In genomic region chr1:172302851-172303250, GRCm38 (mm10) we compare ENCODE assay signal across 15 mouse cellular contexts. TPM values are rescaled to one million over a fixed set of nuclear protein-coding genes. Genes with fewer than 3 reads are reported as not detected.
DNase-seq lines count a peak whose midpoint lies in the region; ATAC-seq lines count a peak whose summit lies in the region.
"Had no signal": no experiment of that assay in that cellular context is flagged by ENCODE, and none has a peak within 500 bp of the region (broad histone marks: within the 10 kb centered on the region; RNA-seq: fewer than 3 reads in every experiment).

No protein-coding gene starts in this region.

- ATAC-seq in hindbrain, embryonic 11.5 days (ENCODE audit: low FRiP score): peak; percentile 22; the same call in 1 of the 2 replicates
- no peak for ATAC-seq in hindbrain, embryonic 14.5 days (ENCODE audit: low FRiP score)
- ATAC-seq in midbrain, embryonic 12.5 days (ENCODE audit: low FRiP score, low read depth): no peak
- ATAC-seq in midbrain, embryonic 13.5 days: no peak
- no peak for ATAC-seq in neural tube, embryonic 11.5 days (ENCODE audit: insufficient read depth, low FRiP score, low TSS enrichment)

- H3K27me3 ChIP-seq in hindbrain, embryonic 11.5 days (ENCODE audit: control insufficient read depth, insufficient read depth, low read length): no peaks in the 10 kb centered on the region; the same call in 1 of the 2 replicates
- H3K27me3 ChIP-seq in hindbrain, embryonic 14.5 days (ENCODE audit: control insufficient read depth, insufficient read depth, low read length): no peaks in the 10 kb centered on the region; the same call in 1 of the 2 replicates
- H3K27me3 ChIP-seq in midbrain, embryonic 12.5 days: peaks cover 26% of the 10 kb centered on the region; the same call in 1 of the 2 replicates
- H3K27me3 ChIP-seq in midbrain, embryonic 13.5 days: 0 out of 2 replicates have a peak, but pooled peaks cover 5% of the 10 kb centered on the region
- H3K27me3 ChIP-seq in neural tube, embryonic 11.5 days (ENCODE audit: control insufficient read depth, insufficient read depth, low read length): no peaks in the 10 kb centered on the region
- H3K27me3 ChIP-seq: kidney, embryonic 15.5 days; limb, embryonic 15.5 days; lung, embryonic 15.5 days; neural tube, embryonic 12.5 days had no signal

- WGBS in hindbrain, embryonic 11.5 days: 3% methylated on average over 6 of the region's 6 CpGs
- WGBS in hindbrain, embryonic 14.5 days: 5% methylated on average over 6 of the region's 6 CpGs
- 5% methylated on average over 6 of the region's 6 CpGs for WGBS in midbrain, embryonic 12.5 days
- 9% methylated on average over 6 of the region's 6 CpGs for WGBS in midbrain, embryonic 13.5 days
- 9% methylated on average over 6 of the region's 6 CpGs for WGBS in neural tube, embryonic 11.5 days

- H3K4me2 ChIP-seq in hindbrain, embryonic 11.5 days (replicated peaks; ENCODE audit: low read depth, low read length): no peak overlapping the region; the same call in 1 of the 2 replicates
- H3K4me2 ChIP-seq in hindbrain, embryonic 14.5 days (replicated peaks): no peak overlapping the region
- peak overlapping the region; percentile 7; the same call in 1 of the 2 replicates for H3K4me2 ChIP-seq in midbrain, embryonic 12.5 days (replicated peaks)
- H3K4me2 ChIP-seq in midbrain, embryonic 13.5 days (replicated peaks): no peak overlapping the region
- H3K4me2 ChIP-seq in neural tube, embryonic 11.5 days (ENCODE audit: low read depth): no peak overlapping the region
- H3K4me2 ChIP-seq: kidney, embryonic 15.5 days; limb, embryonic 15.5 days; lung, embryonic 15.5 days; neural tube, embryonic 12.5 days had no signal

- H3K27ac ChIP-seq in hindbrain, embryonic 11.5 days (ENCODE audit: low read depth, low read length): no peak overlapping the region
- H3K27ac ChIP-seq in hindbrain, embryonic 14.5 days: no peak overlapping the region
- no peak overlapping the region for H3K27ac ChIP-seq in midbrain, embryonic 12.5 days (replicated peaks)
- no peak overlapping the region for H3K27ac ChIP-seq in midbrain, embryonic 13.5 days
- no peak overlapping the region for H3K27ac ChIP-seq in neural tube, embryonic 11.5 days (ENCODE audit: low read depth, low read length)
- H3K27ac ChIP-seq: kidney, embryonic 15.5 days; limb, embryonic 15.5 days; lung, embryonic 15.5 days; neural tube, embryonic 12.5 days had no signal

- DNase-seq in hindbrain, embryonic 11.5 days (ENCODE audit: low spot score): peak; percentile 61
- no peak for DNase-seq in hindbrain, embryonic 14.5 days (ENCODE audit: low spot score)
- peak; percentile 72 for DNase-seq in embryo, embryonic 9.5 days (ENCODE audit: extremely low spot score)
- DNase-seq in neural tube, embryonic 11.5 days (ENCODE audit: low spot score): peak; percentile 61
- no peak for DNase-seq in kidney, postnatal 4 days
- DNase-seq: adrenal gland, postnatal 36 days; cerebellum, postnatal 14 days had no signal

- no peak overlapping the region for H3K9ac ChIP-seq in hindbrain, embryonic 11.5 days (ENCODE audit: low read depth, low read length)
- H3K9ac ChIP-seq in hindbrain, embryonic 14.5 days: no peak overlapping the region
- no peak overlapping the region for H3K9ac ChIP-seq in midbrain, embryonic 12.5 days (replicated peaks)
- H3K9ac ChIP-seq in midbrain, embryonic 13.5 days (replicated peaks): no peak overlapping the region
- no peak overlapping the region for H3K9ac ChIP-seq in neural tube, embryonic 11.5 days (ENCODE audit: low read length)
- H3K9ac ChIP-seq: kidney, embryonic 15.5 days; limb, embryonic 15.5 days; lung, embryonic 15.5 days; neural tube, embryonic 12.5 days had no signal

- H3K9me3 ChIP-seq in hindbrain, embryonic 11.5 days (ENCODE audit: control insufficient read depth, low read length): no peaks in the 10 kb centered on the region
- H3K9me3 ChIP-seq in hindbrain, embryonic 14.5 days (ENCODE audit: control insufficient read depth, low read length): no peaks in the 10 kb centered on the region
- no peaks in the 10 kb centered on the region for H3K9me3 ChIP-seq in midbrain, embryonic 12.5 days
- no peaks in the 10 kb centered on the region for H3K9me3 ChIP-seq in midbrain, embryonic 13.5 days
- H3K9me3 ChIP-seq in neural tube, embryonic 11.5 days (ENCODE audit: control insufficient read depth, low read length): no peaks in the 10 kb centered on the region
- H3K9me3 ChIP-seq: kidney, embryonic 15.5 days; limb, embryonic 15.5 days; lung, embryonic 15.5 days; neural tube, embryonic 12.5 days had no signal

- H3K36me3 ChIP-seq in hindbrain, embryonic 11.5 days (ENCODE audit: control insufficient read depth, insufficient read depth, low read length): no peaks in the 10 kb centered on the region
- no peaks in the 10 kb centered on the region for H3K36me3 ChIP-seq in hindbrain, embryonic 14.5 days (replicated peaks; ENCODE audit: control insufficient read depth, insufficient read depth)
- no peaks in the 10 kb centered on the region for H3K36me3 ChIP-seq in midbrain, embryonic 12.5 days
- H3K36me3 ChIP-seq in midbrain, embryonic 13.5 days: no peaks in the 10 kb centered on the region
- H3K36me3 ChIP-seq in neural tube, embryonic 11.5 days (ENCODE audit: control insufficient read depth, insufficient read depth, low read length): no peaks in the 10 kb centered on the region
- H3K36me3 ChIP-seq: kidney, embryonic 15.5 days; limb, embryonic 15.5 days; lung, embryonic 15.5 days; neural tube, embryonic 12.5 days had no signal

- peaks cover 12% of the 10 kb centered on the region; the same call in 1 of the 2 replicates for H3K4me1 ChIP-seq in hindbrain, embryonic 11.5 days (replicated peaks; ENCODE audit: control insufficient read depth, insufficient read depth, low read length)
- peaks cover 21% of the 10 kb centered on the region for H3K4me1 ChIP-seq in hindbrain, embryonic 14.5 days (replicated peaks; ENCODE audit: control insufficient read depth, insufficient read depth, low read length)
- peaks cover 30% of the 10 kb centered on the region for H3K4me1 ChIP-seq in midbrain, embryonic 12.5 days
- H3K4me1 ChIP-seq in midbrain, embryonic 13.5 days (replicated peaks): peaks cover 37% of the 10 kb centered on the region
- peaks cover 16% of the 10 kb centered on the region for H3K4me1 ChIP-seq in neural tube, embryonic 11.5 days (ENCODE audit: control insufficient read depth, insufficient read depth, low read length)

- H3K4me3 ChIP-seq in hindbrain, embryonic 11.5 days (ENCODE audit: low read depth, low read length): no peak overlapping the region
- no peak overlapping the region for H3K4me3 ChIP-seq in hindbrain, embryonic 14.5 days (replicated peaks; ENCODE audit: low read length)
- H3K4me3 ChIP-seq in midbrain, embryonic 12.5 days: no peak overlapping the region
- H3K4me3 ChIP-seq in midbrain, embryonic 13.5 days (replicated peaks): no peak overlapping the region
- H3K4me3 ChIP-seq in neural tube, embryonic 11.5 days (ENCODE audit: low read depth, low read length): no peak overlapping the region
- H3K4me3 ChIP-seq: kidney, embryonic 15.5 days; limb, embryonic 15.5 days; lung, embryonic 15.5 days; neural tube, embryonic 12.5 days had no signal

RNA-seq across cellular contexts. Expression of gene Atp1a2, which starts 5.0 kb away (rescaled TPM):
- polyA plus RNA-seq in hindbrain, embryonic 11.5 days (2014; fragmentation: Nextera tagmentation; extraction: Ambion mirVana): 1.9 and 2.6 TPM in 2 replicates
- 27.9 and 29.5 TPM in 2 replicates for polyA plus RNA-seq in hindbrain, embryonic 14.5 days (2014; fragmentation: Nextera tagmentation; extraction: Ambion mirVana)
- polyA plus RNA-seq in midbrain, embryonic 12.5 days (2016; fragmentation: Nextera tagmentation; extraction: Ambion mirVana): 12.8 and 13.2 TPM in 2 replicates
- 25.3 and 25.8 TPM in 2 replicates for polyA plus RNA-seq in midbrain, embryonic 13.5 days (2015; fragmentation: Nextera tagmentation; extraction: Ambion mirVana)
- polyA plus RNA-seq in neural tube, embryonic 11.5 days (2014; fragmentation: Nextera tagmentation; extraction: Ambion mirVana): 1.3 and 1.6 TPM in 2 replicates

RNA-seq across cellular contexts. Expression of gene Kcnj9, which starts 26.3 kb away (rescaled TPM):
- 0.17 and 0.46 TPM in 2 replicates for polyA plus RNA-seq in hindbrain, embryonic 11.5 days (2014; fragmentation: Nextera tagmentation; extraction: Ambion mirVana)
- polyA plus RNA-seq in hindbrain, embryonic 14.5 days (2014; fragmentation: Nextera tagmentation; extraction: Ambion mirVana): 1.7 and 2.1 TPM in 2 replicates
- polyA plus RNA-seq in midbrain, embryonic 12.5 days (2016; fragmentation: Nextera tagmentation; extraction: Ambion mirVana): 1.7 and 2.7 TPM in 2 replicates
- polyA plus RNA-seq in midbrain, embryonic 13.5 days (2015; fragmentation: Nextera tagmentation; extraction: Ambion mirVana): 3.6 and 3.9 TPM in 2 replicates
- 0.30 and 0.84 TPM in 2 replicates for polyA plus RNA-seq in neural tube, embryonic 11.5 days (2014; fragmentation: Nextera tagmentation; extraction: Ambion mirVana)
- polyA plus RNA-seq: heart, embryonic 14.5 days; kidney, embryonic 15.5 days had no signal

RNA-seq across cellular contexts. Expression of gene Kcnj10, which starts 38.2 kb away (rescaled TPM):
- 0.73 TPM in 2 replicates for polyA plus RNA-seq in hindbrain, embryonic 11.5 days (2014; fragmentation: Nextera tagmentation; extraction: Ambion mirVana)
- polyA plus RNA-seq in hindbrain, embryonic 14.5 days (2014; fragmentation: Nextera tagmentation; extraction: Ambion mirVana): 2.8 and 3.5 TPM in 2 replicates
- polyA plus RNA-seq in midbrain, embryonic 12.5 days (2016; fragmentation: Nextera tagmentation; extraction: Ambion mirVana): 0.64 and 0.85 TPM in 2 replicates
- polyA plus RNA-seq in midbrain, embryonic 13.5 days (2015; fragmentation: Nextera tagmentation; extraction: Ambion mirVana): 0.98 TPM in 2 replicates
- 0.85 and 0.93 TPM in 2 replicates for polyA plus RNA-seq in neural tube, embryonic 11.5 days (2014; fragmentation: Nextera tagmentation; extraction: Ambion mirVana)
- polyA plus RNA-seq: C2C12; heart, embryonic 14.5 days had no signal

RNA-seq across cellular contexts. Expression of gene Igsf8, which starts 41.4 kb away (rescaled TPM):
- polyA plus RNA-seq in hindbrain, embryonic 11.5 days (2014; fragmentation: Nextera tagmentation; extraction: Ambion mirVana): 123 and 136 TPM in 2 replicates
- 64.7 and 69.0 TPM in 2 replicates for polyA plus RNA-seq in hindbrain, embryonic 14.5 days (2014; fragmentation: Nextera tagmentation; extraction: Ambion mirVana)
- polyA plus RNA-seq in midbrain, embryonic 12.5 days (2016; fragmentation: Nextera tagmentation; extraction: Ambion mirVana): 103 and 106 TPM in 2 replicates
- 90.3 and 112 TPM in 2 replicates for polyA plus RNA-seq in midbrain, embryonic 13.5 days (2015; fragmentation: Nextera tagmentation; extraction: Ambion mirVana)
- 121 and 142 TPM in 2 replicates for polyA plus RNA-seq in neural tube, embryonic 11.5 days (2014; fragmentation: Nextera tagmentation; extraction: Ambion mirVana)

RNA-seq across cellular contexts. Expression of gene Atp1a4, which starts 44.6 kb away (rescaled TPM):
- polyA plus RNA-seq in hindbrain, embryonic 11.5 days (2014; fragmentation: Nextera tagmentation; extraction: Ambion mirVana): 0.06 TPM in 1 of 2 replicates, not detected in the other
- 0.15 TPM in 1 of 2 replicates, not detected in the other for polyA plus RNA-seq in hindbrain, embryonic 14.5 days (2014; fragmentation: Nextera tagmentation; extraction: Ambion mirVana)
- polyA plus RNA-seq in midbrain, embryonic 12.5 days (2016; fragmentation: Nextera tagmentation; extraction: Ambion mirVana): not detected in 2 replicates
- not detected in 2 replicates for polyA plus RNA-seq in midbrain, embryonic 13.5 days (2015; fragmentation: Nextera tagmentation; extraction: Ambion mirVana)
- not detected in 2 replicates for polyA plus RNA-seq in neural tube, embryonic 11.5 days (2014; fragmentation: Nextera tagmentation; extraction: Ambion mirVana)
- polyA plus RNA-seq: C2C12; limb, embryonic 15.5 days; lung, embryonic 15.5 days; neural tube, embryonic 12.5 days had no signal

Comparison
In these comparisons a context has a peak if more than half of its experiments do, and no peak if none do; other contexts are left out.
1. DNase-seq: peak in hindbrain, embryonic 11.5 days (single experiment), embryo, embryonic 9.5 days (single experiment) and neural tube, embryonic 11.5 days (single experiment); none in hindbrain, embryonic 14.5 days (single experiment) and kidney, postnatal 4 days (0 of 2).